Mouse (Mus musculus): ENCODE measurements around the gene Atp2b2. TPM values are rescaled to one million over a fixed set of nuclear protein-coding genes. Genes with fewer than 3 reads are reported as not detected.

Atp2b2 gene
- polyA plus RNA-seq, 1 experiment from 2014 or later, result 23.5 TPM

- 40% methylated on average over 26 of the region's 26 CpGs for WGBS
- H3K4me3 ChIP-seq (replicated peaks; ENCODE audit: low read depth, low read length), result no peak overlapping the region
- no peak overlapping the region for H3K27ac ChIP-seq (replicated peaks; ENCODE audit: low read depth, low read length)
- H3K4me1 ChIP-seq (ENCODE audit: control insufficient read depth, insufficient read depth, low read length), result no peaks in the 10 kb centered on the region
- peaks cover 5% of the 10 kb centered on the region; the same call in 1 of the 2 replicates for H3K36me3 ChIP-seq (ENCODE audit: control insufficient read depth, insufficient read depth, low read length)
- H3K27me3 ChIP-seq (ENCODE audit: control insufficient read depth, insufficient read depth, low read length), result 0 out of 2 replicates have a peak, but pooled peaks cover 3% of the 10 kb centered on the region
- ATAC-seq (ENCODE audit: low FRiP score, low TSS enrichment) (no peak), DNase-seq (no peak)
- H3K4me2 ChIP-seq (ENCODE audit: low read length), result no peak overlapping the region
- H3K9me3 ChIP-seq (ENCODE audit: control insufficient read depth, low read length), result no peaks in the 10 kb centered on the region
- no peak overlapping the region for H3K9ac ChIP-seq (replicated peaks; ENCODE audit: low read length)
These were observed 294.1 kb downstream of the Atp2b2 start for GRCm38 (mm10) chr6:113748351-113748750.

GRCm38 (mm10) chr6:113747284-113747683 is 295.1 kb downstream of the Atp2b2 start:
- Histone ChIP-seq H3K4me3 (replicated peaks; ENCODE audit: low read depth, low read length) (no peak overlapping the region), H3K36me3 (ENCODE audit: control insufficient read depth, insufficient read depth, low read length) (0 out of 2 replicates have a peak, but pooled peaks cover 2% of the 10 kb centered on the region), H3K27ac (replicated peaks; ENCODE audit: low read depth, low read length) (no peak overlapping the region), H3K9me3 (ENCODE audit: control insufficient read depth, low read length) (no peaks in the 10 kb centered on the region), H3K4me2 (ENCODE audit: low read length) (no peak overlapping the region), H3K4me1 (ENCODE audit: control insufficient read depth, insufficient read depth, low read length) (no peaks in the 10 kb centered on the region), H3K27me3 (ENCODE audit: control insufficient read depth, insufficient read depth, low read length) (0 out of 2 replicates have a peak, but pooled peaks cover 3% of the 10 kb centered on the region), H3K9ac (replicated peaks; ENCODE audit: low read length) (no peak overlapping the region)
- ATAC-seq (ENCODE audit: low FRiP score, low TSS enrichment) (no peak), DNase-seq (no peak)
- 90% methylated on average over 14 of the region's 14 CpGs for WGBS

GRCm38 (mm10) chr6:113745117-113745516 is 297.3 kb downstream of the Atp2b2 start:
- Histone ChIP-seq H3K27ac (replicated peaks; ENCODE audit: low read depth, low read length) (no peak overlapping the region), H3K4me3 (replicated peaks; ENCODE audit: low read depth, low read length) (no peak overlapping the region), H3K9ac (replicated peaks; ENCODE audit: low read length) (no peak overlapping the region), H3K27me3 (ENCODE audit: control insufficient read depth, insufficient read depth, low read length) (0 out of 2 replicates have a peak, but pooled peaks cover 3% of the 10 kb centered on the region), H3K4me1 (ENCODE audit: control insufficient read depth, insufficient read depth, low read length) (peaks cover 3% of the 10 kb centered on the region; the same call in 1 of the 2 replicates), H3K4me2 (ENCODE audit: low read length) (no peak overlapping the region), H3K36me3 (ENCODE audit: control insufficient read depth, insufficient read depth, low read length) (0 out of 2 replicates have a peak, but pooled peaks cover 2% of the 10 kb centered on the region), H3K9me3 (ENCODE audit: control insufficient read depth, low read length) (no peaks in the 10 kb centered on the region)
- DNase-seq, result no peak
- ATAC-seq (ENCODE audit: low FRiP score, low TSS enrichment), result no peak

GRCm38 (mm10) chr6:113743111-113743510 is 299.3 kb downstream of the Atp2b2 start:
- H3K4me3 ChIP-seq (replicated peaks; ENCODE audit: low read depth, low read length), result no peak overlapping the region
- no peaks in the 10 kb centered on the region for H3K9me3 ChIP-seq (ENCODE audit: control insufficient read depth, low read length)
- peaks cover 9% of the 10 kb centered on the region for H3K4me1 ChIP-seq (ENCODE audit: control insufficient read depth, insufficient read depth, low read length)
- no peak overlapping the region for H3K4me2 ChIP-seq (ENCODE audit: low read length)
- no peak overlapping the region for H3K9ac ChIP-seq (replicated peaks; ENCODE audit: low read length)
- peaks cover 3% of the 10 kb centered on the region for H3K36me3 ChIP-seq (ENCODE audit: control insufficient read depth, insufficient read depth, low read length)
- no peak for DNase-seq
- no peak for ATAC-seq (ENCODE audit: low FRiP score, low TSS enrichment)
- H3K27ac ChIP-seq (replicated peaks; ENCODE audit: low read depth, low read length), result no peak overlapping the region
- 49% methylated on average over 1 of the region's 1 CpGs for WGBS
- no peaks in the 10 kb centered on the region for H3K27me3 ChIP-seq (ENCODE audit: control insufficient read depth, insufficient read depth, low read length)

- Histone ChIP-seq H3K9ac (replicated peaks; ENCODE audit: low read length) (no peak overlapping the region), H3K4me1 (ENCODE audit: control insufficient read depth, insufficient read depth, low read length) (peaks cover 9% of the 10 kb centered on the region), H3K27me3 (ENCODE audit: control insufficient read depth, insufficient read depth, low read length) (no peaks in the 10 kb centered on the region), H3K4me3 (replicated peaks; ENCODE audit: low read depth, low read length) (no peak overlapping the region), H3K36me3 (ENCODE audit: control insufficient read depth, insufficient read depth, low read length) (peaks cover 11% of the 10 kb centered on the region), H3K4me2 (ENCODE audit: low read length) (no peak overlapping the region), H3K9me3 (ENCODE audit: control insufficient read depth, low read length) (no peaks in the 10 kb centered on the region), H3K27ac (replicated peaks; ENCODE audit: low read depth, low read length) (no peak overlapping the region)
- ATAC-seq (ENCODE audit: low FRiP score, low TSS enrichment) (no peak), DNase-seq (no peak)
- WGBS, result 89% methylated on average over 1 of the region's 1 CpGs
These were observed 300.1 kb downstream of the Atp2b2 start for GRCm38 (mm10) chr6:113742321-113742720.

- WGBS, result 79% methylated on average over 2 of the region's 2 CpGs
- Histone ChIP-seq H3K9ac (replicated peaks; ENCODE audit: low read length) (no peak overlapping the region), H3K4me2 (ENCODE audit: low read length) (no peak overlapping the region), H3K9me3 (ENCODE audit: control insufficient read depth, low read length) (no peaks in the 10 kb centered on the region), H3K36me3 (ENCODE audit: control insufficient read depth, insufficient read depth, low read length) (peaks cover 18% of the 10 kb centered on the region), H3K27me3 (ENCODE audit: control insufficient read depth, insufficient read depth, low read length) (no peaks in the 10 kb centered on the region), H3K4me3 (replicated peaks; ENCODE audit: low read depth, low read length) (no peak overlapping the region), H3K4me1 (ENCODE audit: control insufficient read depth, insufficient read depth, low read length) (peaks cover 9% of the 10 kb centered on the region), H3K27ac (replicated peaks; ENCODE audit: low read depth, low read length) (no peak overlapping the region)
- no peak for ATAC-seq (ENCODE audit: low FRiP score, low TSS enrichment)
- no peak for DNase-seq
These were observed 301.0 kb downstream of the Atp2b2 start for GRCm38 (mm10) chr6:113741425-113741824.

GRCm38 (mm10) chr6:113740236-113741217 is 301.9 kb downstream of the Atp2b2 start, which contains the start of gene Sec13:
Gene Sec13, minus strand, starts transcription at chr6:113740743.
- peak within 1 kb of the TSS; percentile 81 for H3K9ac ChIP-seq (replicated peaks; ENCODE audit: low read length)
- 6% methylated on average over 41 of the region's 41 CpGs for WGBS
- H3K36me3 ChIP-seq (ENCODE audit: control insufficient read depth, insufficient read depth, low read length), result peaks cover 27% of the 10 kb centered on the region
- no peaks in the 10 kb centered on the region for H3K27me3 ChIP-seq (ENCODE audit: control insufficient read depth, insufficient read depth, low read length)
- H3K9me3 ChIP-seq (ENCODE audit: control insufficient read depth, low read length), result no peaks in the 10 kb centered on the region
- peak within 1 kb of the TSS; percentile 90 for H3K4me2 ChIP-seq (ENCODE audit: low read length)
- peak; percentile 96 for DNase-seq
- peak within 1 kb of the TSS; percentile 80 for H3K4me3 ChIP-seq (replicated peaks; ENCODE audit: low read depth, low read length)
- H3K4me1 ChIP-seq (ENCODE audit: control insufficient read depth, insufficient read depth, low read length), result peaks cover 9% of the 10 kb centered on the region
- H3K27ac ChIP-seq (replicated peaks; ENCODE audit: low read depth, low read length), result peak within 1 kb of the TSS; percentile 54
- ATAC-seq (ENCODE audit: low FRiP score, low TSS enrichment), result peak; percentile 88

GRCm38 (mm10) chr6:113737318-113738046 is 304.9 kb downstream of the Atp2b2 start:
- 91% methylated on average over 9 of the region's 9 CpGs for WGBS
- no peak overlapping the region for H3K4me2 ChIP-seq (ENCODE audit: low read length)
- H3K4me1 ChIP-seq (ENCODE audit: control insufficient read depth, insufficient read depth, low read length), result peaks cover 9% of the 10 kb centered on the region
- no peaks in the 10 kb centered on the region for H3K27me3 ChIP-seq (ENCODE audit: control insufficient read depth, insufficient read depth, low read length)
- H3K36me3 ChIP-seq (ENCODE audit: control insufficient read depth, insufficient read depth, low read length), result peaks cover 58% of the 10 kb centered on the region
- no peak overlapping the region for H3K27ac ChIP-seq (replicated peaks; ENCODE audit: low read depth, low read length)
- H3K9me3 ChIP-seq (ENCODE audit: control insufficient read depth, low read length), result no peaks in the 10 kb centered on the region
- H3K4me3 ChIP-seq (replicated peaks; ENCODE audit: low read depth, low read length), result no peak overlapping the region
- DNase-seq, result no peak
- no peak for ATAC-seq (ENCODE audit: low FRiP score, low TSS enrichment)
- no peak overlapping the region for H3K9ac ChIP-seq (replicated peaks; ENCODE audit: low read length)
